Comparison of ENCODE assay signal across 8 mouse cellular contexts in the genomic region with DNA sequence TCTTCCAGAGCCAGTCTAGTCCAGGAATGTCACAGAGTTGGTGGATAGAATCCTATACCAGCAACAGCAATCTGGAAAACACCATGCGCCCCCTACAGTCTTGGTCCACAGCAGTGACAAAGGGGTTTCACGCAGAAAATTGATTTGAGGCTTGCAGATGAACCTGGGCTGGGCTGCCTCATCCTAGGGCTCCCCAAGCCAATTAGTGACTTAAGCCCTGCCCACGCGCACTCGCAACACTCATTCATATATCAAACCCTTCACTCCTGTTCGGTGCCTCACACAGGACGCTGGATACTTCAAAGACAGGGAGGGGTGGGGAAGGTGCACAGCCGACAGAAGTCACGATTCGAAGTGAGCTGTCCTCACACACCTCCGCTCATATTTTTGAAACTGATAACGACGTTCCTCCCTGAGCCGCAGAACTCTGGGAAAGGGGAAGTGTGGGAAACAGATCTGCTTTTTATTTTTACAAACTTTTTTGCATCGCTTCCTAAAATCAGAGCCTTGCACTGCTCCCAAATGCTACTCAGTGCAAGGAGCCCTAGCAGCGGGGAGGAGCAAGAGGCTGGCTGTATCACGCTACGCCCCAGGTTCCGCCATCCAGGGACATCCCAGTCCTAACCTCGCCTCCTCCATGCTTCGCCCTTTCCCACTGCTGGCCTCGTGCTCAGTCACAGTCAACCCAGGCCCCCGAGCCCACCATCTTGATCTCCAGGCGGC. TPM values are rescaled to one million over a fixed set of nuclear protein-coding genes. Genes with fewer than 3 reads are reported as not detected.
DNase-seq lines count a peak whose midpoint lies in the region; ATAC-seq and TF ChIP-seq lines count a peak whose summit lies in the region.

No protein-coding gene starts in this region.

- no peaks in the 10 kb centered on the region for H3K27me3 ChIP-seq in heart, embryonic 14.5 days (ENCODE audit: control insufficient read depth, insufficient read depth, low read length)
- peaks cover 19% of the 10 kb centered on the region for H3K27me3 ChIP-seq in limb, embryonic 12.5 days
- H3K27me3 ChIP-seq in myocyte (ENCODE audit: control insufficient read depth, insufficient read depth, insufficient read length), result no peaks in the 10 kb centered on the region

- H3K9ac ChIP-seq in heart, embryonic 14.5 days (ENCODE audit: low read length), result peak overlapping the region; percentile 80
- H3K9ac ChIP-seq in limb, embryonic 12.5 days (replicated peaks), result peak overlapping the region; percentile 75

- DNase-seq in adrenal gland, postnatal 36 days, result peak; percentile 20 to 26
- no peak for DNase-seq in adrenal gland, adult 18-20 months (ENCODE audit: low spot score in 2 of 2)
- peak; percentile 55 for DNase-seq in CD4-positive, CD25-positive, alpha-beta regulatory T cell, adult 2 months (ENCODE audit: low read depth, low spot score)
- peak; percentile 65 for DNase-seq in cerebellum, adult 9-11 months
- DNase-seq in urinary bladder, postnatal 36 days (ENCODE audit: low spot score in 2 of 2), result no peak

- H3K9me3 ChIP-seq in heart, embryonic 14.5 days (ENCODE audit: control insufficient read depth, low read length), result no peaks in the 10 kb centered on the region
- 0 out of 2 replicates have a peak, but pooled peaks cover 4% of the 10 kb centered on the region for H3K9me3 ChIP-seq in limb, embryonic 12.5 days

- no peaks in the 10 kb centered on the region; the same call in 1 of the 2 replicates for H3K36me3 ChIP-seq in heart, embryonic 14.5 days (ENCODE audit: control insufficient read depth, insufficient read depth, low read length)
- H3K36me3 ChIP-seq in limb, embryonic 12.5 days, result 0 out of 2 replicates have a peak, but pooled peaks cover under 1% of the 10 kb centered on the region
- no peaks in the 10 kb centered on the region for H3K36me3 ChIP-seq in myocyte (ENCODE audit: control insufficient read depth, insufficient read depth)

- peak; percentile 63 for TF ChIP-seq POLR2A in myocyte (IDR thresholded peaks at IDR 0.05; ENCODE audit: insufficient read length, low read depth)

- peak; percentile 32 for ATAC-seq in heart, embryonic 14.5 days (ENCODE audit: insufficient number of reproducible peaks, insufficient read depth, low FRiP score, low read depth)
- peak; percentile 84 for ATAC-seq in limb, embryonic 12.5 days (ENCODE audit: insufficient number of reproducible peaks, insufficient read depth, low FRiP score, low TSS enrichment, low read depth)

- H3K27ac ChIP-seq in heart, embryonic 14.5 days (replicated peaks in 1 of 2; ENCODE audit: control insufficient read depth in 1 of 2, insufficient read depth in 1 of 2, low read depth in 2 of 2, low read length in 2 of 2), result peak overlapping the region; percentile 92 to 97
- peak overlapping the region; percentile 95 for H3K27ac ChIP-seq in limb, embryonic 12.5 days

- WGBS in heart, embryonic 14.5 days, result under 1% methylated on average over 24 of the region's 24 CpGs
- WGBS in limb, embryonic 12.5 days, result under 1% methylated on average over 24 of the region's 24 CpGs

- peaks cover 33 to 47% of the 10 kb centered on the region in 2 experiments for H3K4me1 ChIP-seq in heart, embryonic 14.5 days (ENCODE audit: control insufficient read depth in 2 of 2, insufficient read depth in 2 of 2, low read length in 2 of 2)
- peaks cover 39% of the 10 kb centered on the region for H3K4me1 ChIP-seq in limb, embryonic 12.5 days (replicated peaks)

- H3K79me2 ChIP-seq in myocyte (ENCODE audit: control insufficient read depth, insufficient read depth), result peaks cover 3% of the 10 kb centered on the region

- peak overlapping the region; percentile 42 for H3ac ChIP-seq in myocyte (ENCODE audit: control insufficient read depth, insufficient read length)

- peak overlapping the region; percentile 87 for H3K4me2 ChIP-seq in heart, embryonic 14.5 days (ENCODE audit: low read length)
- H3K4me2 ChIP-seq in limb, embryonic 12.5 days, result peak overlapping the region; percentile 98
- H3K4me2 ChIP-seq in myocyte (ENCODE audit: low read depth), result peak overlapping the region; percentile 97

- peak overlapping the region; percentile 56 to 84 for H3K4me3 ChIP-seq in heart, embryonic 14.5 days (ENCODE audit: control insufficient read depth in 1 of 2, insufficient read depth in 1 of 2, low read depth in 1 of 2, low read length in 2 of 2)
- peak overlapping the region; percentile 62 for H3K4me3 ChIP-seq in limb, embryonic 12.5 days (replicated peaks)
- H3K4me3 ChIP-seq in myocyte, result peak overlapping the region; percentile 46

TF ChIP-seq in myocyte, 11 proteins besides CTCF, POLR2A, EP300 and RAD21:
- no peak for TF ChIP-seq USF1 (IDR thresholded peaks at IDR 0.05; ENCODE audit: low read depth)
- peak; percentile 10 for TF ChIP-seq SRF (IDR thresholded peaks at IDR 0.05; ENCODE audit: control insufficient read depth, insufficient read length, low read depth)
- TF ChIP-seq TCF12 (IDR thresholded peaks at IDR 0.05; ENCODE audit: insufficient read depth, poor library complexity, severe bottlenecking), result no peak
- TF ChIP-seq TCF3 (IDR thresholded peaks at IDR 0.05; ENCODE audit: insufficient read length, low read depth), result no peak
- no peak for TF ChIP-seq CEBPB (IDR thresholded peaks at IDR 0.05; ENCODE audit: insufficient read depth, poor library complexity, severe bottlenecking)
- TF ChIP-seq E2F4 (IDR thresholded peaks at IDR 0.05; ENCODE audit: insufficient read depth), result no peak
- TF ChIP-seq MYOD1 (IDR thresholded peaks at IDR 0.05; ENCODE audit: control insufficient read depth in 1 of 3, insufficient read length in 2 of 3, low read depth in 2 of 3), result no peak
- no peak for TF ChIP-seq MAX (IDR thresholded peaks at IDR 0.05; ENCODE audit: low read depth)
- TF ChIP-seq POLR2AphosphoS2 (IDR thresholded peaks at IDR 0.05; ENCODE audit: insufficient read length, low read depth), result peak; percentile 79
TF ChIP-seq in myocyte: peak in this region for 2.

RNA-seq across cellular contexts. Expression of a gene that starts 0.6 kb away (rescaled TPM):
- 1 to 10 TPM; 7.5 to 7.6 TPM for total RNA-seq in adrenal gland, postnatal 36 days (2021)
- total RNA-seq in adrenal gland, adult 18-20 months (2021), result 1 to 10 TPM; 5.4 to 7.5 TPM
- 24.9 and 25.5 TPM in 2 replicates for polyA plus RNA-seq in heart, embryonic 14.5 days (2014; fragmentation: Nextera tagmentation; extraction: Ambion mirVana)
- polyA plus RNA-seq in limb, embryonic 12.5 days (2016; fragmentation: Nextera tagmentation; extraction: Ambion mirVana), result 11.2 and 12.2 TPM in 2 replicates
- polyA plus RNA-seq in myocyte (2012; fragmentation: generic; extraction: Trizol), result 9.5 TPM

RNA-seq across cellular contexts. Expression of a gene that starts 27.6 kb away (rescaled TPM):
- 100 to 1,000 TPM; 266 to 469 TPM for total RNA-seq in adrenal gland, postnatal 36 days (2021)
- total RNA-seq in adrenal gland, adult 18-20 months (2021), result 100 to 1,000 TPM; 244 to 442 TPM
- polyA plus RNA-seq in heart, embryonic 14.5 days (2014; fragmentation: Nextera tagmentation; extraction: Ambion mirVana), result 401 and 427 TPM in 2 replicates
- 1,189 and 1,266 TPM in 2 replicates for polyA plus RNA-seq in limb, embryonic 12.5 days (2016; fragmentation: Nextera tagmentation; extraction: Ambion mirVana)
- 1,713 TPM for polyA plus RNA-seq in myocyte (2012; fragmentation: generic; extraction: Trizol)

Comparison
In these comparisons a context has a peak if more than half of its experiments do, and no peak if none do; other contexts are left out.
1. DNase-seq: peak in adrenal gland, postnatal 36 days (2 of 2), CD4-positive, CD25-positive, alpha-beta regulatory T cell, adult 2 months (single experiment) and cerebellum, adult 9-11 months (single experiment); none in adrenal gland, adult 18-20 months (0 of 2) and urinary bladder, postnatal 36 days (0 of 2).
2. Peak in every context shown above with its lines, with median percentiles within 50 percentile points of each other: H3K4me2 ChIP-seq and H3K4me3 ChIP-seq.